Mouse (Mus musculus) ZHBTc4 (cell line): ENCODE data around the gene Fam107b.
"Not testable (repeated sequence)": the region's sequence is repeated elsewhere in the genome, so short reads cannot be mapped to it uniquely, and the experiment has no call there.

Experiments
- DNase-seq: peaks from one replicate; pipeline ENCODE4 v3.0.0-alpha.2; 2011; ENCODE audit warnings: low read depth, low spot score

Gene Fam107b

DNA sequence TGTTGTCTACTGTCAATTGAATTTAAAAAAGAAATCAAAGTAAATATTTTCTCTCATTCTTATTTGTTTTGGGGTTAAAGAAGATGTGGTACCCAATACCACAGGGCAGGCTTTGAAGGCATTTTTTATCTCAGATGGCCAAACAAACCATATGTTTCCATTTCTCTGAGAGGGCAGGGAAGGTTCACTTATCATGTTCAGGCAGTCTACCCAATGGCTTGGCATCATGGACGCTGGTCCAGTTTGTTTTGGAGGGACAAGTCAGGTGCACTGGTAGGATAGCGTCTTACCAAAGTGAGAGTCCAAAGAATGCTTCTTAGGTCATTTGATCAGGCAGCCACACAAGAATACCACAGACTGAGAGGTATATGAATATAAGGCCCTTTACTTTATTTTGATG is 139.6 kb downstream of the Fam107b start:
- DNase-seq = no peak

DNA sequence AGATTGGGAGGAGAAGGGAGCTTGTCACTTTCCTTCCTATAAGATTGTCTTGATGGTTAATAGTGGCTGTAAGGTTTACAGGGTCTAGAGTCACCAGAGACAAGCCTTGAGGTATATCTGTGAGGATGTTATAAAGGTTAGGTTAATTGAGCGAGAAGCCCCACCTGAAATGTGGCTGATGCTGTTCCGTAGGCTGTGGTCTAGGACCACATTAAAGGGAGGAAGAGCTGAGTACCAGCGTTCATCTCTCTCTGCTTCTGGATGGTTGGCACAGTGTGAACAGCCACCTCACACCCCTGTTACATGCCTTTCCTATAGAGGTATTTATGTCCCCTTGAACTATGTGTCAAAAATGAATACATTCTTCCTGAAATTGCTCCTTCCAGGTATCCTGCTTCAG is 140.2 kb downstream of the Fam107b start:
- DNase-seq = no peak

DNA sequence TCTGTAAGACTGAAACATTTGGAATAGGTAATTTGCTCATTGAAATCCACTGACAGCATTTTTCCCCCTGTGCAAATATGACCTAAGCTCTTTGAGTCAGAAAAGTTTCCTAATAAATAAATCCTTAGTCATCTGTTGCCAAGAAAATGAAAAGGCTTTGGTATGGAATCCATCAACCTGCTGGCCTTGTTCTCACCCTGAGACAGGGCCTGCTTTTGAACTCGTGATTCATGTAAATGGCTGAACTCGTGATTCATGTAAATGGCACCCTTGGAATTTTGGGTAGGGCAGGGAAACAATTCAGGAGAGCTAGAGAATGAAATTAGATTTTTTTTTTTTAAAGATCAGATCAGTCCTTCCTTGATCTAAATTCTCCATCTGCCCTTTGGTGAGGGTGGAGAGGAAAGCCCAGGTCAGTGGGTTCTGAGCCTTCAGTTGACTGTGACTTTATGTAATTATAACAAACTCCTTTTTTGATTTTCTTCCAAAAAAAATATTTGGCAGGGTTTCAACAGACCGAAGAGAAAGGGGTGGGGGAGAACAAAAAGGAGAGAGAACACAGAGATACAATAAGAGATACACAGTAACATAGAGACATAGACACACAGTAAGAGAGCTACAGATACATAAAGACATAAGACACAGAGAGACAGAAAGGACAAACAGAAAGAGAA is 142.2 kb downstream of the Fam107b start:
- peak; percentile 81 for DNase-seq

DNA sequence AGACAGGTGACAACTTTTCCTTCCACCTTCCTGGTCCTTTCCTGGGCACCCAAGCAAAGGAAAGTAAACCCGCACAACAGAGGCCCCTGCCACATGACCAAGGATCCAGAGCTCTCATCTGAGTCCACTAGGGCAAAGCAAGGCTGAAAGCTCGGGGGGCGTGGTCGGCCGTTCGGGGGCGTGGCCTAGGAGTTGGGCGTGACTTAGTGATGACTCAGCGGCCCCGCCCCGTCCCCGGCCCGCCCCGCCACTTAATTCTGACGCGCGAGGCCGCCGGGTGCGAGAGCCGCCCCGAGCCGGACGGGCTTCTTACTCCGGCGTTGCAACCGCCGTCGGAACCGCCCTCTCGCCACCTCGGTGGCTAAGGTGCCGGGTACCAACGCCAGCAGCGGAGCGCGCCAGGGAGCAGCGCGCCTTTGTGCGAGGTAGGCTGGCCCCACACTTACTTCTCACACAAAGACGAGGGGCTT is 143.0 kb downstream of the Fam107b start:
- DNase-seq = peak; percentile 97

DNA sequence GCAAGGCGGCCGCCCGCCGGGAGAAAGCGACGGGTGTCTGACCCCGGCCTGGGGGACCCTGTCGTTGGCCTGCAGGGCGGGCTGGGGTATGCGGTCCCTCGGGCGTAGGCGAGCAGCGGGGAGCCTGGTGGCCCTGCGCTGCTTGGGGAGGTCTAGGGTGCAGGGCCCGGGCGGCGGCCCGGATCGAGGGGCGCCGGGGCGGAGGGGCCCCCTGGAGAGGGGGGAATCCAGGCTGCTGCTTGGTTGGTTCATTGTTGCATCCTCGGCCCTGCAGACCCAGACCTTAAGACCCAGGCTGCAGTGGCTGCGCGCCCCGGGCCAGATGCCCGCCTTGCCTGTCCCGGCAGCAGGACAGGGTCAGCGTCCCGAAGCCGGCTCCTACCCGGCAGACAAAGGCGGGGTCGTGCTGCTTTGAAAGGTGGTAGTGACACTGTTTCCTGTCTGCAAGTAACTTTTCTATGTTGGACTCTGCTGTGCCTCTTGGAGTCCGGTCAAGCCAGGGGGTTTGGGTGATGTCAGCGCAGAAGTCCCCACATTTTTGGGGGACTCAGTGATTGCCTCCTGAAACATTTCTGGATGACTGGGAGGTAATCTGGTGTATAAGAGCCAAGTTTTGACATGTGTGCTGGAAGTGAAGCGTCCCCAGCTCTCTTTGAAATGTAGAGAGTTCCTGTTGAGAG is 143.5 kb downstream of the Fam107b start:
- peak; percentile 43 for DNase-seq

DNA sequence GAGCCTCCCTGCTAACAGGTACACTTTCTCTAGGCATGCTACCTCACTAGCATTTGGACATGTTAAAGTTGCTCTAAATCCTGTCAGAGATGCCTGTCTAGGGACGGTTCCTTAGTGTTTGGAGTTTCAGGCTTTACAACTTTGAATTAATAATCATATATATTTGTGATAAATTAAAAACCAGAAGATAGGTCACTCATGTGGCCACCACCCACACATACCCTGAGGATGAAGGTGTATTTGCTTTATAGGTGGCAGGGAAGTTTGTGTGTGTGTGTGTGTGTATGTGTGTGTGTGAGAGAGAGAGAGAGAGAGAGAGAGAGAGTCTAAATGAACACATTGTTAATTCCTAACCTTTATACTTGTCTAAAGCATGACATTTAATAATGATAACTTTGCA is 144.2 kb downstream of the Fam107b start:
- no peak for DNase-seq

DNA sequence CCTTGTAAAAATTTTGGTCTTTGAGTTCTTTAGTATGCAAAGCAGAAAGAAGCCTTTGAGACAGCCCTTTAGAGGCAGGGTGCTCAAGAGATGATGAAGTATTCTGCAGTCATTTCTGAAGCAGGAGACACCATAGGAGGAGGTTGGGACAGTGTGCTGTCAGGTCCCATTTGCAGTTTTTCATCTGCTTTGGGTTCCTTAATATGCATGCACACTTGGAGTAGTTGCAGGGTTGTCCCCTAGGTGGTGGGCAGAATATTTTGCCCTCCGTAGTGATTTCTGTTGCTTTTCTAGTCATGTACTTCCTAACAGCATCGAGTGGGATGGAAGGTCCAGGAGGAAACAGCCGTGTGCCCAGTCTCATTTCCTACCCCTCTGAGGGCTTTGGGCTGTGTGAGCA is 145.1 kb downstream of the Fam107b start:
- no peak for DNase-seq

DNA sequence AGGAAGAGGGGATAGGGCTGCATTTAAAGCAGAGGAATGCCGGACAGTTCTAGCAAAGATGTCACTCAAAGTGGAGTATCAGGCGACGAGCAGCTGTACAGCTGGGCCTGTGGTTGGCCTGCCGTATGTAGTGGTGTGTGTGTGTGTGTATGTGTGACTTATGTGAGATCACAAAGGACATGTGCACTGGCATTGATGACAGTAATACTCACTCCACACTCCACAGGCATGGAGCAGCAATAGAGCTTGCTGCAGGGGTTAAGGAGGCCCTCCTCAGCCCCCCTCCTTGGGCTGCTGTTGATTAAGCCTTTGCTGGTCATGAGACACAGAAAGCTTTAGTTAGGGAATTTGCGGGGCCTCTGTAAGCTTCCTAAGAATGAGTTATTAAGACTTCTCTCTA is 147.0 kb downstream of the Fam107b start:
- no peak for DNase-seq

DNA sequence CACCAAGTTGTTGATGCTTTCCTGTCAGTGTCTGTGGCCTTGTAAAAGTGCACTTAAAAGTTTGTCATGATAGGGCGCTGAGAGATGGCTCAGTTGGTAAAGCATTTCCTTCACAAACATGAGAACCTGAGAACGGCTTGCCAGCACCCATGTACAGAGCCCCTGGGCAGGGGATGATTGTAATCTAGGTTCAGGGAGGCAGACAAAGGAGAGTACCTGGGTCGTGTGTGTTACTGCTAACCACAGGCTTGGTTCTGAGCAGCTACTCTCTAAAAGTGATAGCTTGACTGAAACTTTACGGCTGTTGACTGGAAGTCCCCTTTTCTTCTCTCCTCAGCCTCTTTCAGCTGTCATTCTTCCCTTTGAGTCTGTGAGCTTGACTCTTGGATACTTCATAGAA is 147.6 kb downstream of the Fam107b start:
- no peak for DNase-seq

DNA sequence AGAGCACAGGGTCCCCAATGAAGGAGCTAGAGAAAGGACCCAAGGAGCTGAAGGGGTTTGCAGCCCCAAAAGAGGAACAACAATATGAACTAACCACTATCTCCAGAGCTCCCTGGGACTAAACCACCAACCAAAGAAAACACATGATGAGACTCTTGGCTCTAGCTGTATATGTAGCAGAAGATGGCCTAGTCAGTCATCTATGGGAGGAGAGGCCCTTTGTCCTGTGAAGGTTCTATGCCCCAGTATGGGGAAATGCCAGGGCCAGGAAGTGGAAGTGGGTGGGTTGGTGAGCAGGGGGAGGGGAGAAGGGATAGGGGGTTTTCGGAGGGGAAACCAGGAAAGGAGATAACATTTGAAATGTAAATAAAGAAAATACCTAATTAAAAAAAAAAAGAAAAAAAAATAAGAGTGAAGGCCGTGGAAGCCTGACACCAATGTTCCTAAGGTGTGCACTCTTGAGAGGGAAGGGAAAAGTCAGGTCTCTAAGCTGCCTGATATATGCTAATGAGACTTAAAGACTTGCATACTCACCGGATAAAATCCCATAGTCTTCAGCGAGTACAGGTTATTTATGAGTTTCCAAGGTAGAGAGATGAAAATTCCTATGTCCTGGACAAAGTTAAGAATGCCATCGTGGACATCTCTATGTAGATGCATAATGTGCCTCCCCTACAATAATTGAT is 149.3 kb downstream of the Fam107b start:
- not testable (repeated sequence) for DNase-seq

DNA sequence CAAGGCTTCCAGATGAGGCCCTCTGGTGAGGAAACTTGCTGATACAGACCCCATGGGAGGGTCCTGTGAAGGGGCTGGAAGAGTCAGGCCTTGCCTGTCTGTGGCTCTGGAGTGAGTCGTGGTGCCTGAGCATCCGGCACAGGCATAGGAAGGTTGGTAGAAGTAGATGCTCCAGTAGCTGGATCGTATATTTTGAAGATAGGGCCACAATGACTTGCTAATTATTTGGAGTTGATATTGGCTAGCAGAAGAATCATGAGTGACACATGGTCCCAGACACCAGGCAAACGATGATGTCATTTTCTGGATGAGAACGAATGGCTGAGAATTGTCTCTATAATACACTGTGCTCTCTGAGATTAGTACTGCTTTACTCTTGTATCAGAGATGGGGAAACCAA is 150.8 kb downstream of the Fam107b start:
- no peak for DNase-seq

DNA sequence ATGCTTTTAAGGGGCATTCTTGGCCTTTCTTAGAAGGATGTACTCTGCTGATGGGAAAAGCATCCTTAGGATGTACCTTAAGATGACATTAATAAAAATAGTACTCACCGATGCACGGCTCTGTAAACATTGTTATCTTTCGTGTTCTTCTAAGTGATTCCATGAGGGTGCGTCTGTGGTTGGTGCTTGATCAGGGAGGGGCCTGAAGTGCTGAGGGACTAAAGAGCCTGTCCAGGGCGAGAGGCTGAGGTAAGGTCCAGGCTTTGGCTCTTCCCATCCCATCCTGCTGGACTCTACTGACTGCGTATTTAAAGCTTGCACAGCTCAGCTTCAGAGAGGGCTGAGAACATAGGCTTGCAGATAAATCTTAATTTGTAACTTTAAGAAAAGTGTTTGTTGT is 151.7 kb downstream of the Fam107b start:
- DNase-seq = no peak

DNA sequence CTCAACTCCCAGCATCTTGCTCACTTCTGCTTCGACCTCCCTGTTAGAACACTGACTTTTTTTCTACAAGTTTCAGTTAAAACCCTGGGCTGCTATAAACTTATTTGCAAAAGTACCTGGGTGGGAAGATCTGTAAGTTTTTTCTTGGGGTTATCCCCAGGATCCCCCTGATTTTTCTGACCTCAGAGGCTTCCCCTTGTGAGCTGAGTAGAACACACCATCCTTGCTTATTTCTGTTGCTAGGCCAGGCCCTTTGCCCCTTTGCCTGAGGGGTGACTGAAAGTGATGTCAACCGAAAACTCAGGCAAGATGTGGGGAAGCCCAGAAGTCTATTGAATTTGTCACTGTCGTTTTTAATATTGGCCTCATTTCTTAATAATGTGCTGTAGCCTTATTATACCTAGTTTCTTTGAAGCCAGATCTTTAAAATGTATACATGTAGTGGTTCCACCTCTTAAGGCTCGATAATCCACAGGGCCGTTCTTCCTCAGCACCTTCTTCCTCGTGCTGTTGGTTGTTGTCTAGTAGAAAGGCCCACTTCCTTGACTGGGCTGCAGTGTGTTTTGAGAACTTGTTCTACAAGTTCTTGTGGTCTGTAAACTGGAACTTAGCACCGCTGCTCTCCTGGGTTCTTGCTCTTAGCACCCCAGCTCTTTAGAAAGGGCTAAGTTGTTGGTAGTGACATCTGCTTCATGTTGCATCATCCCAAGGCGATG is 153.3 kb downstream of the Fam107b start:
- DNase-seq = no peak

DNA sequence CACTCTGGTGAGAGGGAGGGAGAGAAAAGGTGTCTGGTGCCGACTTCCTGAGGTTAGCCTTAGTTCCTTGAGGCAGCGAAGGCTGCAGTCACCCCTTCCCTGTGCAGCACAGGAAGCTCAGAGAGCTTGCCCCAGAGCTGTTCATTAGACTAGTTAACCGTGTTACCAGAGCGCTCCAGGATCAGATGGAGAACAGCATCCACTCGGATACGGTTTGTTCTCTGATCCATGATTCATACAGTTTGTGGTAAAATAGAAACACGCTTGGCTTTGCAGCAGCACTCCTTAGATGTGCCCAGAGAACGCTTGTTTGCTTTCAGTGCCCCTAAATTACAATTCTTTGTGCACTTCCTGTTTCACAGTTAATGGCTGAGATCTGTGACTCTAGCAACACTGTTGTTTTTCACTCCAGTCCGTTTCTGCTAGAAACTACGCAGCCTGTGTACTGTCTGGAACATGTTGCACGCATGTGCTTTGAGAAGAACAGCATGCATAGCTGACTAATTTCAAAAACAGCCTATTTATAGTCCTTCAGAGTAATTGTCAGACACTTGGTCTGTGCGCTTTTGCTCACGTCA is 156.3 kb downstream of the Fam107b start:
- no peak for DNase-seq

DNA sequence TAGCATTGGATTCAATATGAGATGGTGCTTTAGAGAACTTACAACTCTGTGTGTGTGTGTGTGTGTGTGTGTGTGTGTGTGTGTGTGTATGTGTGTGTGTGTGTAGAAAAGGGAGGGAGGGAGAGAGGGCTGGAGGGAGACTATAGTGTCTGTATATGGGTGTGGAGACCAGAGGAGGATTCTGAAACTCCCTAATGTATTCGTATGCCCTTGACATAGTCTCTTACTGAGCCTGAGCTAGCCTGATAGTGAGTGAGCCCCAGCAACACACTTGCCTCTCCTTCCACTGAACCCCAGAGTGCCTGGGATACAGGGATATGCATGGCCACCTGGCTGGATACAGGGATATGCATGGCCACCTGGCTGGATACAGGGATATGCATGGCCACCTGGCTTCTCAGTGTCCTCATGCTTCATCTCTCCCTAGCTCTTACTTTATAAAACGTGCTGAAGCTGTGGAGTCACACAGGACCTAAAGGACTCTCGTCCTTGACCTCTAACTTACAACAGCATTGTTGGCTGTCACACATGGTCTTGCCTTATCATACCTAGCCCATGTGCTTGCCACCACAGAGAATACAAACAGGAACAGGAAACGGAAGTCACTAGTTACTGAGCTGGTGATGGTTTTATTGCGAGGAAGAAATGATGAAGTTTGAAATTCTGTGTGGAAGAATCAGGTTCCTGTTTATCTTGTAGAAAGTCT is 157.1 kb downstream of the Fam107b start:
- no peak for DNase-seq

DNA sequence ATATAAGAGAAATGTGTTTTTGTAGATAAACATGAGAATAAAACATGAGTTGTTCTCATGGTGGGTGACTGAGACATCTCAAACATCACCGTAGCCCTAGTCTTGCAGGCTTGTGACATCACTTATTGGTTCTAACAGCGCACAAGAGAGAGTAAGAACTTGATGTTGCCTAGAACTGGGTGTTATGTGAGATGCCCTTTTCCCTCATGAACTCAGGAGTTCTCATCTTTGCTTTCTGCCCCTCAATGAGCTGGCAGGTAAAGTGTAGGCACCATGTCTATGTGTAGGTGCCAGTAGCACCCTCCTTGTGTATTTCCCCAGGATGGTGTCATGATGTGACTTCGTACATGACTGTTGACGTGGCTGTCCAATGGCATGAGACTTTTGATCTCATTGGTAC is 157.8 kb downstream of the Fam107b start:
- no peak for DNase-seq

DNA sequence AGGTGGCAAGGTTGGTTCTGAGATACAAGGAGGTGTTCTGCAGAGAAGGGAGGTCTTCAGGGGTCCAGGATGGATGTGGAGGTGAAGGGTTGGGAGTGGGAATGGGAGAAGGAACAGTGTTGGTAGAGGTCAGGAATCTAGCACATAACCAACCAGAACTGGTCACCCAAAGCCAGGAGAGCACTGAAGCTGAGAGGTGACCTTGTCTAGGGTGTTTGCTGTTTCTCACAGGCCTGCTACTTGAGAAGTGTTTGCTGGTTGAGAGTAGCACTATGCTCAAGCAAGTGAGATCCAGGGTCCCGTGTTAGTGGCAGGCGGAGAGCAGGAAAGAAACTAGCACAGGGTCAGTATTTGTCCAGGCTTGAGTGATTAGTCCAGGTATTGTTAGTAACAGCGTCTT is 159.3 kb downstream of the Fam107b start:
- no peak for DNase-seq

DNA sequence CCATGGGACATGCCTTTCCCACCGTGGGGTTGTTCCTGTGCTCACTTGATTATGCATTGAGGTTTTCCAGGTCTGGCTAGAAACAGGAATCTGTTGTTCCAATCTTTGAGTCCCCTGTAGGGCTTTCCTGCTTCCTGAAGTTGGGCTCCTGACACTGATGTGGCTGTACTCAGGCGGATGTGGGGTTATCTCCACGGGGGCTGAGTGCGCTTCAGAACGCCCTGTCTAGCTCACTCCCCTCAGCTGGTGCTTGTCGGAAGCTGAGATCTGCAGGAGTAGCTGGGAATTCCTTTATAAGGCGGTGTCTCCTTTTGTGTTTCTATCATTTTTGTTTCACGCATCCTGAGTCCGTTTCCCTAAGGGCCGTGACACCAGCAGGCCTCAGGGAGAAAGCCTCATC is 160.5 kb downstream of the Fam107b start:
- peak; percentile 69 for DNase-seq

DNA sequence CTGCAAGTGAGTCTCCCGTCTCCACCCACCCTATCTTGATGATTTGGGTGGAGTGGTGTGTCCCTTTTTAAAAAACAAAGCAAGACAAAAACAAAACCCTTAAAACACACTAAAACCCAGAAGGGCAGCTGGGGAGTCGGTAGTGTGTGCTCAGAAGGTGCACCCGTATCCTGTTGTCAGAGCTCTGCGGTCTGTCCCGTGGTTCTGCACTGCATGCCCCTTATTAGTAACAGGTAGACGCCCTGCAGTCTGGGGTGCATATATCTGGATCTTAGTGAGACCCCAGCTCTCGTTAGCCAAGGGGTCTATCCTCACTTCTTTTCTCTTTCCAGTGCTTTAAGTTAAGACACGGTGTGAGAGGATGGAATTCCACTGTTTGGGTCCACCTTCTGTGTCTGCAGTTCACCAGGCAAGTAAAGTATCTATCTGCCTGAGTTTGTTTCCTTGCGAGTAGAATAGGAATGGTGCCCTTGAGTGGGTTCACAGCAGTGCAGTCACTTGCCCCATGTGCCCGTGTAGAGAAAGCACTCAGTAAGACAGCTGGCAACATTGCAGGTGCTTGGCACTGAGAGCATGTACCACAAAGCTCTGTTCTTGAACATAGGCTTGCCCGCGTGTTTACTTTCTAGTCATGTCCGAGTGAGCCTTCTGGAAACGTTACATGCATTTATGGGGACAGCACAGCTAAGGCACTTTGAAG is 161.2 kb downstream of the Fam107b start:
- no peak for DNase-seq

DNA sequence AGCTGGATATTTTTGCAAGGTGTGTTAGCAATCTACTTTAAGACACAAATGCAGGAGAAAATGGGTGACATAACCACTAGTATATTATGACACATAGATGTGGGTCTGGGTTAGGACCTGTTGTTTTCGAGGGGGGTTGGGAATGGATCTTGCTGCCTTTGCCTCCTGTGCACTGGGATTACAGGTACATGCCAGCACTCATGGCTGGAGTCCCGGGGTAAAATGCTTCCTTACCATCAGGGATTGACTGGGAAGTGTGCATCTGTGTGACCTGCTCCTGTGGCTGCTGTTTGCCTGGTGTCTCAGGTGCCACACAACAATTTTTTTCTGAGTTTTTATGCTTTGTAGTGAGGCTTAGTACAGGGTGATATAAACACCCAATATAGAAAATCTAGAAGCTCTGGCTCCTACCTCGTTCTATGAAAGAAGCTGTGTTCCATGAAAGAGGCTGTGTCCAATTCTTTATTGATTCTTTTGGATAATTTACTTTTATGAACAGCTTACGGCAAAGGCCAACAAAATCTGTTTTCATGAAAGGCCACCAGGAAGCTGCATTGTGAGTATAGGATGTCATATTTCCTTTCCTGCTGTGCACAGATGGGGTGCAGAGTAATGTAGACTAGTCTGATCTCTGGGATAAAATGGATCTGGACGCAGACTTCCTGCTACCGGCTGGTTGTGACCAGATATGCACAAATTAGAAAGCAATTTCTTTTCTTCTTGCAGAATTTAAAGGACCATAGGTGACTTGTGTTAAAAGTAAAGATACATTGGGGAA is 167.8 kb downstream of the Fam107b start:
- no peak for DNase-seq
